In the genomic region with DNA sequence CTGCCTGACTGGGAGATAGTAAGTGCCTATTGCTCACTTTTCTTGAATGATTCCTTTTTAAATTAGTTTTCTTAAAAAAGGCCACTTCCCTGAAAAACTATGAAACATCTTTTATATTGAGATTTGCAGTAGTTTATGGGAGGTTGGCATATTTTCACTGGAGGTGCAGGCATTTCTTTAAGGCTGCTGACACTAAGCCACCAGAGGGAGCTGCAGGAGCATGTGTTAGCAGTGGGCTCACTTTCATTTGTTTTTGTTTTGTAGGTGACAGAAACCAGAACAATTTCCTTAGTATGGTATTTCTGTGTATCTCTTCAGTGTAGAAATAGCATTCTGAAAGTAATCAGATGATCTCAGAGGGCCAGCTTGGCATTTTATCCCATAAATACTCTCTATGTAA, we compare ENCODE assay signal across 8 mouse cellular contexts. TPM values are rescaled to one million over a fixed set of nuclear protein-coding genes. Genes with fewer than 3 reads are reported as not detected.
A peak's percentile ranks its signal among the peaks of the same experiment; 100 is the strongest.
DNase-seq lines count a peak whose midpoint lies in the region; ATAC-seq and TF ChIP-seq lines count a peak whose summit lies in the region.

No protein-coding gene starts in this region.

- no peaks in the 10 kb centered on the region for H3K27me3 ChIP-seq in forebrain, embryonic 10.5 days (ENCODE audit: poor library complexity, severe bottlenecking)
- H3K27me3 ChIP-seq in liver, adult 2 months (ENCODE audit: control insufficient read depth, insufficient read depth, low read length): no peaks in the 10 kb centered on the region
- H3K27me3 ChIP-seq in neural tube, embryonic 14.5 days (ENCODE audit: control insufficient read depth, insufficient read depth, low read length): no peaks in the 10 kb centered on the region

- no peak overlapping the region for H3K4me2 ChIP-seq in neural tube, embryonic 14.5 days (ENCODE audit: low read depth, low read length)

- peaks cover 8% of the 10 kb centered on the region for H3K36me3 ChIP-seq in forebrain, embryonic 10.5 days (replicated peaks)
- peaks cover 15% of the 10 kb centered on the region for H3K36me3 ChIP-seq in liver, adult 2 months (ENCODE audit: control insufficient read depth, insufficient read depth, low read length)
- no peaks in the 10 kb centered on the region for H3K36me3 ChIP-seq in neural tube, embryonic 14.5 days (ENCODE audit: control insufficient read depth, insufficient read depth, low read length)

- no peaks in the 10 kb centered on the region for H3K9me3 ChIP-seq in forebrain, embryonic 10.5 days
- no peaks in the 10 kb centered on the region for H3K9me3 ChIP-seq in neural tube, embryonic 14.5 days (ENCODE audit: control insufficient read depth, low read length)

- H3K79me2 ChIP-seq in liver, adult 2 months (ENCODE audit: control insufficient read depth, insufficient read depth, low read length): no peaks in the 10 kb centered on the region

- DNase-seq in urinary bladder, postnatal 14 days (ENCODE audit: low spot score): peak; percentile 66
- no peak for DNase-seq in urinary bladder, adult 2 months (ENCODE audit: low spot score)
- peak; percentile 40 for DNase-seq in forebrain, embryonic 10.5 days (ENCODE audit: extremely low spot score, low spot score)
- peak; percentile 34 to 67 for DNase-seq in kidney, adult 8-10 months
- DNase-seq in liver, adult 2 months (ENCODE audit: extremely low read depth, low read depth, low spot score): peak; percentile 9

- peak; percentile 41 for TF ChIP-seq CTCF in bone marrow, adult 2 months (IDR thresholded peaks at IDR 0.05; ENCODE audit: control insufficient read depth, insufficient read depth, low read length)
- peak; percentile 46; the same call in 1 of the 2 replicates for TF ChIP-seq CTCF in liver, adult 2 months (IDR thresholded peaks at IDR 0.05; ENCODE audit: low read depth, low read length)

- H3K4me3 ChIP-seq in bone marrow, adult 2 months (replicated peaks; ENCODE audit: control insufficient read depth, low read depth, low read length): no peak overlapping the region
- no peak overlapping the region for H3K4me3 ChIP-seq in forebrain, embryonic 10.5 days
- no peak overlapping the region for H3K4me3 ChIP-seq in liver, adult 2 months (ENCODE audit: insufficient read depth, low read depth, low read length)
- no peak overlapping the region for H3K4me3 ChIP-seq in neural tube, embryonic 14.5 days (ENCODE audit: low read depth, low read length)

- no peak for TF ChIP-seq POLR2A in bone marrow, adult 2 months (IDR thresholded peaks at IDR 0.05; ENCODE audit: borderline replicate concordance, control insufficient read depth, low read depth, low read length)
- TF ChIP-seq POLR2A in liver, adult 2 months (IDR thresholded peaks at IDR 0.05; ENCODE audit: extremely low read depth, insufficient read depth, low read length): no peak

- no peak overlapping the region for H3K27ac ChIP-seq in bone marrow, adult 2 months (ENCODE audit: control insufficient read depth, insufficient read depth, low read depth, low read length, poor library complexity)
- no peak overlapping the region for H3K27ac ChIP-seq in forebrain, embryonic 10.5 days
- no peak overlapping the region for H3K27ac ChIP-seq in liver, adult 2 months (replicated peaks; ENCODE audit: insufficient read depth, low read depth, low read length)
- no peak overlapping the region for H3K27ac ChIP-seq in neural tube, embryonic 14.5 days (ENCODE audit: low read depth, low read length)

- ATAC-seq in neural tube, embryonic 14.5 days (ENCODE audit: low read depth): peak; percentile 74; the same call in 1 of the 2 replicates
- ATAC-seq in erythroblast, adult 5-6 weeks (replicated peaks; ENCODE audit: low FRiP score, poor library complexity, severe bottlenecking): no peak

- no peak overlapping the region for H3K9ac ChIP-seq in liver, adult 2 months (ENCODE audit: low read depth, low read length)
- H3K9ac ChIP-seq in neural tube, embryonic 14.5 days (replicated peaks; ENCODE audit: low read depth, low read length): no peak overlapping the region

- no peaks in the 10 kb centered on the region for H3K4me1 ChIP-seq in bone marrow, adult 2 months (ENCODE audit: control insufficient read depth, insufficient read depth, low read length)
- no peaks in the 10 kb centered on the region for H3K4me1 ChIP-seq in forebrain, embryonic 10.5 days
- H3K4me1 ChIP-seq in liver, adult 2 months (ENCODE audit: control insufficient read depth, insufficient read depth, low read length): no peaks in the 10 kb centered on the region
- H3K4me1 ChIP-seq in neural tube, embryonic 14.5 days (ENCODE audit: control insufficient read depth, insufficient read depth, low read length): no peaks in the 10 kb centered on the region

RNA-seq across cellular contexts. Expression of gene Nek1, which starts 49.0 kb away (rescaled TPM):
- polyA plus RNA-seq in urinary bladder, adult 2 months (2012; rRNA removed): 8.8 and 10.9 TPM in 2 replicates
- 7.1 and 10.0 TPM in 2 replicates for polyA plus RNA-seq in bone marrow, adult 2 months (2011; ENCODE audit: insufficient read depth, insufficient read length, low replicate concordance, missing spikeins)
- 21.0 and 25.0 TPM in 2 replicates for polyA plus RNA-seq in forebrain, embryonic 10.5 days (2016; fragmentation: Nextera tagmentation; extraction: Ambion mirVana)
- 7.0 and 7.7 TPM in 2 replicates for total RNA-seq in liver, adult 2 months (2014; rRNA removed)
- 2.0 and 3.1 TPM in 2 replicates for polyA plus RNA-seq in liver, adult 2 months (2012; rRNA removed)
- 33.0 and 42.9 TPM in 2 replicates for polyA plus RNA-seq in neural tube, embryonic 14.5 days (2014; fragmentation: Nextera tagmentation; extraction: Ambion mirVana)
- total RNA-seq in erythroblast, adult 5-6 weeks (2015; ENCODE audit: low replicate concordance): 8.1 and 11.5 TPM in 2 replicates
- 17.7 and 18.5 TPM in 2 replicates for total RNA-seq in erythroblast, adult 5-6 weeks (2017; ENCODE audit: low replicate concordance)

RNA-seq across cellular contexts. Expression of gene Clcn3, which starts 58.9 kb away (rescaled TPM):
- 21.5 and 22.7 TPM in 2 replicates for polyA plus RNA-seq in urinary bladder, adult 2 months (2012; rRNA removed)
- polyA plus RNA-seq in bone marrow, adult 2 months (2011; ENCODE audit: insufficient read depth, insufficient read length, low replicate concordance, missing spikeins): 35.2 and 45.1 TPM in 2 replicates
- 30.8 and 31.5 TPM in 2 replicates for polyA plus RNA-seq in forebrain, embryonic 10.5 days (2016; fragmentation: Nextera tagmentation; extraction: Ambion mirVana)
- 26.0 and 27.7 TPM in 2 replicates for total RNA-seq in liver, adult 2 months (2014; rRNA removed)
- 8.9 and 9.8 TPM in 2 replicates for polyA plus RNA-seq in liver, adult 2 months (2012; rRNA removed)
- polyA plus RNA-seq in neural tube, embryonic 14.5 days (2014; fragmentation: Nextera tagmentation; extraction: Ambion mirVana): 80.7 and 90.1 TPM in 2 replicates
- 710 and 760 TPM in 2 replicates for total RNA-seq in erythroblast, adult 5-6 weeks (2015; ENCODE audit: low replicate concordance)
- total RNA-seq in erythroblast, adult 5-6 weeks (2017; ENCODE audit: low replicate concordance): 1,348 and 1,485 TPM in 2 replicates
